Mouse (Mus musculus) forebrain, embryonic 10.5 days (tissue): ENCODE data around the gene Itgb8. TPM values are rescaled to one million over a fixed set of nuclear protein-coding genes. Genes with fewer than 3 reads are reported as not detected.
A peak's percentile ranks its signal among the peaks of the same experiment; 100 is the strongest.

Experiments used
- DNase-seq: peaks from one replicate; pipeline ENCODE4 v3.0.0-alpha.2; 2017; ENCODE audit warnings: low spot score; ENCODE audit errors: extremely low spot score
- H3K27ac ChIP-seq: fragments of 300-500 bp; sonication (generic); 2 replicates; pipeline ENCODE4 v1.5.1; 2016; ENCODE audit warnings: mild to moderate bottlenecking
- H3K27me3 ChIP-seq: fragments of 300-500 bp; sonication (generic); 2 replicates; pipeline ENCODE4 v1.6.1; 2016; ENCODE audit warnings: mild to moderate bottlenecking; ENCODE audit not compliant: poor library complexity, severe bottlenecking
- H3K36me3 ChIP-seq: fragments of 300-500 bp; sonication (generic); replicated peaks from 2 replicates; pipeline ENCODE4 v1.6.1; 2016; ENCODE audit warnings: mild to moderate bottlenecking, moderate library complexity
- H3K4me1 ChIP-seq: fragments of 300-500 bp; sonication (generic); 2 replicates; pipeline ENCODE4 v1.6.1; 2016
- H3K4me3 ChIP-seq: fragments of 300-500 bp; sonication (generic); 2 replicates; pipeline ENCODE4 v1.5.1; 2016; ENCODE audit warnings: mild to moderate bottlenecking, moderate library complexity
- H3K9me3 ChIP-seq: fragments of 300-500 bp; sonication (generic); 2 replicates; pipeline ENCODE4 v1.6.1; 2016; ENCODE audit warnings: mild to moderate bottlenecking, moderate library complexity
- WGBS: fragments of 180-500 bp; shearing (Covaris S2); methylation state at CpG from one replicate; pipeline ENCODE4 v1.1.7; 2016; 5-methylcytosine and 5-hydroxymethylcytosine counted together
- polyA plus RNA-seq: library from polyadenylated mRNA; unstranded; fragments of >200 nt; fragmentation: Nextera tagmentation; extraction: Ambion mirVana; gene quantifications from 2 replicates; pipeline ENCODE4 v1.2.1, GENCODE M21; 2016

The Itgb8 gene
- 11.9 and 13.0 TPM in 2 replicates for polyA plus RNA-seq

GRCm38 (mm10) chr12:119238696-119239415 lies at the start of gene Itgb8:
Itgb8 (minus strand) TSS chr12:119238802.
- H3K27me3 ChIP-seq, result peaks cover 4% of the 10 kb centered on the region; the same call in 1 of the 2 replicates
- WGBS, result under 1% methylated on average over 29 of the region's 29 CpGs
- DNase-seq, result peak; percentile 86
- H3K9me3 ChIP-seq, result no peaks in the 10 kb centered on the region
- H3K4me3 ChIP-seq, result peak within 1 kb of the TSS; percentile 68
- no peaks in the 10 kb centered on the region for H3K36me3 ChIP-seq
- peaks cover 83% of the 10 kb centered on the region for H3K4me1 ChIP-seq
- peak within 1 kb of the TSS; percentile 99 for H3K27ac ChIP-seq

- Histone ChIP-seq H3K27ac (no peak overlapping the region), H3K4me3 (no peak overlapping the region), H3K9me3 (no peaks in the 10 kb centered on the region), H3K27me3 (peaks cover 6% of the 10 kb centered on the region), H3K36me3 (no peaks in the 10 kb centered on the region), H3K4me1 (peaks cover 21% of the 10 kb centered on the region)
- 82% methylated on average over 1 of the region's 1 CpGs for WGBS
- no peak for DNase-seq
These were observed 37.7 kb upstream of the Itgb8 start for GRCm38 (mm10) chr12:119276282-119276681.

- Histone ChIP-seq H3K9me3 (no peaks in the 10 kb centered on the region), H3K27me3 (peaks cover 6% of the 10 kb centered on the region), H3K4me1 (peaks cover 21% of the 10 kb centered on the region), H3K4me3 (no peak overlapping the region), H3K36me3 (no peaks in the 10 kb centered on the region), H3K27ac (peak overlapping the region; percentile 37; the same call in 1 of the 2 replicates)
- no peak for DNase-seq
- 3% methylated on average over 1 of the region's 1 CpGs for WGBS
These were observed 35.0 kb upstream of the Itgb8 start for GRCm38 (mm10) chr12:119273605-119274004.

- WGBS, result 88% methylated on average over 1 of the region's 1 CpGs
- no peaks in the 10 kb centered on the region for H3K36me3 ChIP-seq
- H3K4me1 ChIP-seq, result peaks cover 23% of the 10 kb centered on the region
- no peak overlapping the region for H3K4me3 ChIP-seq
- H3K27me3 ChIP-seq, result peaks cover 6% of the 10 kb centered on the region
- H3K27ac ChIP-seq, result no peak overlapping the region
- DNase-seq, result no peak
- H3K9me3 ChIP-seq, result no peaks in the 10 kb centered on the region
These were observed 33.4 kb upstream of the Itgb8 start for GRCm38 (mm10) chr12:119271964-119272363.

- WGBS, result 80% methylated on average over 2 of the region's 2 CpGs
- peaks cover 6% of the 10 kb centered on the region for H3K27me3 ChIP-seq
These were observed 31.4 kb upstream of the Itgb8 start for GRCm38 (mm10) chr12:119270036-119270435.

GRCm38 (mm10) chr12:119268723-119269122 lies 30.1 kb upstream of the Itgb8 start:
- no peaks in the 10 kb centered on the region for H3K9me3 ChIP-seq
- H3K36me3 ChIP-seq, result no peaks in the 10 kb centered on the region
- DNase-seq, result no peak
- no peak overlapping the region for H3K4me3 ChIP-seq
- 82% methylated on average over 1 of the region's 1 CpGs for WGBS
- peaks cover 15% of the 10 kb centered on the region for H3K4me1 ChIP-seq
- peaks cover 6% of the 10 kb centered on the region for H3K27me3 ChIP-seq
- no peak overlapping the region for H3K27ac ChIP-seq

More at GRCm38 (mm10) chr12:119270036-119270435, 31.4 kb upstream of the Itgb8 start:
- Histone ChIP-seq H3K4me1 (peaks cover 25% of the 10 kb centered on the region), H3K9me3 (no peaks in the 10 kb centered on the region), H3K4me3 (no peak overlapping the region), H3K36me3 (no peaks in the 10 kb centered on the region), H3K27ac (no peak overlapping the region)
- DNase-seq, result no peak

- DNase-seq, result no peak
- Histone ChIP-seq H3K4me1 (peaks cover 3% of the 10 kb centered on the region; the same call in 1 of the 2 replicates), H3K36me3 (no peaks in the 10 kb centered on the region), H3K4me3 (no peak overlapping the region), H3K27ac (no peak overlapping the region), H3K9me3 (no peaks in the 10 kb centered on the region), H3K27me3 (no peaks in the 10 kb centered on the region)
- 96% methylated on average over 3 of the region's 3 CpGs for WGBS
These were observed 25.9 kb upstream of the Itgb8 start for GRCm38 (mm10) chr12:119264506-119264905.

GRCm38 (mm10) chr12:119248581-119248980 lies 10.0 kb upstream of the Itgb8 start:
- Histone ChIP-seq H3K27me3 (no peaks in the 10 kb centered on the region), H3K27ac (no peak overlapping the region), H3K36me3 (no peaks in the 10 kb centered on the region), H3K4me3 (no peak overlapping the region), H3K4me1 (peaks cover 3% of the 10 kb centered on the region; the same call in 1 of the 2 replicates), H3K9me3 (no peaks in the 10 kb centered on the region)
- no peak for DNase-seq
- 39% methylated on average over 1 of the region's 1 CpGs for WGBS

GRCm38 (mm10) chr12:119241071-119241470 lies 2.5 kb upstream of the Itgb8 start:
- Histone ChIP-seq H3K4me1 (peaks cover 62% of the 10 kb centered on the region), H3K9me3 (no peaks in the 10 kb centered on the region), H3K4me3 (no peak overlapping the region), H3K27ac (no peak overlapping the region), H3K27me3 (peaks cover 4% of the 10 kb centered on the region; the same call in 1 of the 2 replicates), H3K36me3 (no peaks in the 10 kb centered on the region)
- no peak for DNase-seq
- 9% methylated on average over 1 of the region's 1 CpGs for WGBS

GRCm38 (mm10) chr12:119237921-119238695 lies 494 bp downstream of the Itgb8 start:
- H3K9me3 ChIP-seq, result no peaks in the 10 kb centered on the region
- WGBS, result under 1% methylated on average over 35 of the region's 35 CpGs
- H3K27ac ChIP-seq, result peak overlapping the region; percentile 99
- H3K36me3 ChIP-seq, result no peaks in the 10 kb centered on the region
- peak overlapping the region; percentile 68 for H3K4me3 ChIP-seq
- peaks cover 79% of the 10 kb centered on the region for H3K4me1 ChIP-seq
- peak; percentile 86 for DNase-seq
- H3K27me3 ChIP-seq, result peaks cover 1% of the 10 kb centered on the region; the same call in 1 of the 2 replicates

- no peaks in the 10 kb centered on the region for H3K36me3 ChIP-seq
- H3K27me3 ChIP-seq, result no peaks in the 10 kb centered on the region
- no peaks in the 10 kb centered on the region for H3K9me3 ChIP-seq
- DNase-seq, result no peak
- peak overlapping the region; percentile 68 for H3K4me3 ChIP-seq
- H3K4me1 ChIP-seq, result peaks cover 76% of the 10 kb centered on the region
- peak overlapping the region; percentile 99 for H3K27ac ChIP-seq
- WGBS, result 0% methylated on average over 13 of the region's 13 CpGs
These were observed 1.2 kb downstream of the Itgb8 start for GRCm38 (mm10) chr12:119237241-119237920.

- Histone ChIP-seq H3K27ac (no peak overlapping the region), H3K27me3 (no peaks in the 10 kb centered on the region), H3K9me3 (no peaks in the 10 kb centered on the region), H3K4me3 (no peak overlapping the region), H3K36me3 (peaks cover 9% of the 10 kb centered on the region), H3K4me1 (peaks cover 26% of the 10 kb centered on the region)
- no peak for DNase-seq
- 97% methylated on average over 2 of the region's 2 CpGs for WGBS
These were observed 6.8 kb downstream of the Itgb8 start for GRCm38 (mm10) chr12:119231831-119232230.
